Mouse (Mus musculus): Measurements from ENCODE around the gene Ptprr. TPM values are rescaled to one million over a fixed set of nuclear protein-coding genes. Genes with fewer than 3 reads are reported as not detected.
A peak's percentile ranks its signal among the peaks of the same experiment; 100 is the strongest.

Ptprr gene
- total RNA-seq, 2 experiments from 2014 or later = 1.9 to 2.5 TPM

DNA sequence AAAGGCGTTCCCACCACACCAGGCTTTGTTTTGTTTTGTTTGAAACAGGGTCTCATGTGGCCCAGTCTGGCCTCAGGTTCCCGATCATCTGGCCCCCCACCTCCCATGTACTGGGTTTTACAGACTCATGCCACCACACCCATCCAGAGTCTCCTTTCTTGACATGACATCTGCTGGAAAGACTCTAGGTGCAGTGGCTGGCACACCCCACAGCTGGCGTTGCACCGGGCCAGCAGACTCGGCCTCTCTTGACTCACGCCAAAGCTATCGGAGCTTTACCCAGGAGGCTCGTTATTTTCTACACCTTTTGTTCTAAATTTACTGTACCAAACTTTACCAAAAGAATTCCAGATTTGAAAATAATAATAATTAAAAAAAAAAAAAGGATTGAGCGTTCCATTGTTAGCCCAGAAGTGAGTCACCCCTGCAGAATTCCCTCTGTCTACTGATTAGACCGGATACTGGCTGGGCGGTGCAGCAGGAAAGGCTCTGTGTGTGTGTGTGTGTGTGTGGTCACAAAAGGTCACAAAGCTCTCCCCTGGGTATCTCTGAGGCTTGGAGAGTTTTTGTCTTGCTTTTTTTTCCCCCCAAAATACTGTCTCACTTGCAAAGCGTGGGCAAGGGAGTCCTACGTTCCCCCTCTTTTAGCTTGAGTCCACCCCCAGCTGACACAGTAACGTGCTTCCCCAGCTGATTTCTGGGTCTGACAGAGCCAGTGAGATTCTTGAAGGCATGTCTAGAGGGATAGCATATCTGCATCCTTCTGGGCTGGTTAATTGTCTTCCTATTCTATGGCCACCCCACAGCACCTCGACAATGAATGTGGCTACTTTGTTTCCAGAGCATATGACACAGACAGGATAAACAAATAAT, 248.8 kb downstream of the Ptprr start:
- DNase-seq = peak; percentile 77 to 87

- peak; percentile 19 to 24 for DNase-seq
These were observed 249.4 kb downstream of the Ptprr start for GRCm38 (mm10) chr10:116267434-116267822.

DNA sequence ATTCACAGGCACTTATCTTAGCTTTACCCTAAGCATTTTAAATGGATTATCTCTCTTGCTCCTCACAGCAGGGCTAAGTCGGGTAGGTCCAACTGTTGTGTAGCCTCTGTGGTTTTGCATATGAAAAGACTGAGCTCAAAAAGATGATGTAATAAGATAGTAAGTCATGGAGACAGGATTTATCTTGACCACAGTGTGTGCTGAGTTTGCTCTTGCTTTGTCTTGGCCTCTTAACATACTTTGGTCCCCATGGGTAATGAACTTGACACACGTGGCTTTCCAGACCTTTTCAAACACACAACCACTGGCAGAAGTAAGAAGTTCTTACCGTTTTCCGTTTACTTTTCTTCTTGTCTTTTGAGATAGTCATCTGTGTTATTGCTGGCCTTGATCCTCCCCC, 250.3 kb downstream of the Ptprr start:
- no peak for DNase-seq

DNA sequence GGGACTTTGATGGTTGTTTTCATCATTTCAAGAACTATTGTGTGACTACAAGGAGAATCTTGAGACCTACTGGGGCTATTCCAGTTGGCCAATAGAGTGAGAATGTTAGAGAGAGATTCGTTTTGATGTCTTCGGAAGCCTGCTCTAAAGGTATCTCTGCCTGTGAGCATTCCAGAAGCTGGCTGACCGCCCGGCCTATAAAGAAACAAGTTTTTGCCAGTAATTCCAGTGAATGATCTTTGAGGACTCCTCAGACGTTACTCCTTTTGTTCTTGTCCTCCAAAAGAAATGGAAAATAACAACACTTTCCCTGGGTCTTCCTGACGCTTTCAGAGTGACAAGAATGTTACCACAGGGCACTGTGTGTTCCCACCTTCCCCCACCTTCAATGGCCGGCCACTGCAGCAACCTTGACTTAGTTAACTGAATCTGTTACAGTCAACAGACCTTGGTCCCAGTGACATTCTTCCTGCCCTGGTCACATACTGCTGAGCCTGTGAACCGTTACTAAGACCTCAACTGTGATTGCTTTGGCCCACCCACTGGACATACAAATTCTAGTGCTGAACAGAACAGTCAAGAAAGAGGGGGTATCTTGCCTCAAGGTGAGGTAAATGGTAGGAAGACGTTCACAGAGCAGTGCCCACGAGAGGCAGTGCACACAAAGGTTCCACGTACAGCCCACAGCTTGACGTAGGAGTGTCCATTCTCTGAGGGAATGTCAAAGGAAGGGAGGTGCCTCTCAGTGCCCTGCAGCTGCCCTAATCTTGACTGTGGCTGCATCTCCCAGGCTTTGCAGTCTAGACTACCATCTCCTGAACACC, 252.8 kb downstream of the Ptprr start:
- DNase-seq = peak; percentile 20

DNA sequence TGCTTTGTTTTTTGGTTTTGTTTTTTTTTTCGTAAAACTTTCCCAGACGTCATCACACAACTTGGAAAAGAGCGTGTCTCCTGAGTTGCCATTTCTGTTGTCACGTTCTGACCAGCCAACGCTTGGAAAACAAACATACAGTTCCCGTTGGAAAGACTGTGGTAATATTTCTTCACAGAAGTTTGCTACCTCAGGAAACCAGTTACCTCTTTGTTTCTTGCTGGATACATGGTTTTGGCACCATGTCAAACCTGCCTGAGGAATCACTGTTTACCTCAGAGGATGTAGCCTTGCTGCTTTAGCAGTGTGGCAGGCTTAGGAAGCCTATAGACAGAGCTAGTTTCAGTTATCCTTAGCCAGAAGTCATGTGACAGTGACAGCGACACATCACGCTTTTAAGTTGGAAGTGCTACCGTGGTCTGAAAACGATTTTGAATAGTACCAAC, 253.5 kb downstream of the Ptprr start:
- no peak for DNase-seq

DNA sequence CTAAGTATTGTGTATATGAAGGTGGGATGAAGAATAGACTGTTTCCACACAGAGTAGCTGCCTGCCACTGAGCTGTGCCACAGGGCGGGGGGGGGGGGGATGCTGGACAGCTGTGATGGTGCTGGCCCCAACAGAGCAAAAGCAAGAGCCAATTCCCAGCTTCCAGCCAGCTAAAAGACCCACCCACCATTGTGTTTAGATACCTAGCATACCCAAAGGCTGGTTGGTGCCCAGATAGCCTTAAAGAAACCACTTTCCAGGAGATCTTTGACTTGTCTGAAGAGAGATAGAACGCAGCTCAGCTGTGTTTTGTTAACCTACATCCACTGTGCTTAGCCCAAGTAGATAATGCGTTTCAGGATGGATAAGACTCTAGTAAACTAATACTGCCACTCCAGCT, 254.1 kb downstream of the Ptprr start:
- no peak for DNase-seq

DNA sequence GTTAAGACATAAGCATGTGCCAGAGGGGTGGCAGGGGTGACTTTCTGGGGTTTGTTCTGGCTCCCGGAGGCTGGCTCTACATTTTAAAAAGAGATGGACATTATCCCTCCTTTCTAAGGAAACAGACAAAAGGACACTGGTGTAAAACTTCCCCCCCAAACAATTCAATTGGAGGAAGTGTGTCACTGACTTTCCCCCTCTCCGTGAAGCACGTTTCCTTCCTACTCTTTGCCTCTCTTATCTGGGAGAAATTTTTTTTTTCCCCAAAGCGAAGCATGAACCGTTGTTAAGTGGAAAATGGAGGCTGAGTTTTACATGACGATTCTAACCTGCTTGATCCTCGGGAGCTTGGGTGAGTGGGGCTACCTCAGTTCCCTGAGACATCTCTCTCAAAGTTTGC, 257.3 kb downstream of the Ptprr start, which contains the start of gene Ptprb:
TSS of gene Ptprb (plus strand) at position 244 of the 400 bp plus-strand sequence.
- DNase-seq = peak in 1 of 2 experiments; percentile 27

DNA sequence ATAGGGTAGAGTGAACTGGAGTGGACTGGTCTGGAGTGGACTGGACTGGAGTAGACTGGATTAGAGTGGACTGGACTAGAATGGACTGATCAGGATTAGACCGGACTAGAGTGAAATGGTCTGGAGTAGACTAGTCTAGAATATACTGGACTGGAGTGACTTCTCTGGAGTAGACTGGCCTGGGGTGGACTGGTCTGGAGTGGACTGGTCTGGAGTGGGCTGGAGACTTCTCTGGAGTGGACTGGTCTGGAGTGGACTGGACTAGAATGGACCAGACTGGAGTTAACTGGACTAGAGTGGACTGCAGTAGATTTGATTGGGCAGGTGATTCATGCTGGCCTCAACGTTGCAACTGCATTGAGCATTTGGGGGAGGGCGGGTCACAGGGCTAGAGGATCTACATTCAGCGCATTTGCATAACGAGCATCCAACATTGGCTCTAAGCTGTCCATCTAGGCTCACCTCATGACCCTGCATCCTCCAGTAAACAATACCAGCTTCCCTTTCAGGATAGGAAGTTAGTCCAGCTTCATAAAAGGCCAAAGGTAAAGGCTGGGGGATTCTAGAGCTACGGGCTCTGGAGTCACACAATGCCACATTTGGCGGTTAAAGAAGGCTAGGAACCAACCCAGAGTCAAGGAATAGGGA, 268.8 kb downstream of the Ptprr start:
- DNase-seq = peak in 1 of 2 experiments; percentile 41

DNA sequence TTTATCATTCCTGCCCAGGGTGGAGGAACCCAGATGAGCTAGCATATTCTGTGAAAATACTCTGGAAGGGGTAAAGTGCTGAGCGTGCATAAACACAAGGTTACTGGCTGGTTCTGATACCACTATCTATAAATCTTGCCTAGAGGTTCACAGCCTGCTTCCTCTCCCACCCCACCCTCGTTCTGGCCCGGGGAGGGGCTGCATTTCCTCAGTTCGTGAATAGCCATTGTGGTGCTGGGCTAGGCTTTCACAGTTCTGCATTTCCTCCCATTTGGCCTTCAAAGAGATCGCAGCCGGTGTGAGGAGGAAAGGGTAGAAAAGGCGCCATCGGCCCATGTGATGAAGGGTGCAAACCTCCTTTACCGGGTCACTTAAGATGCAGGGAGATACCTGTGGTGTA, 270.1 kb downstream of the Ptprr start:
- DNase-seq = peak; percentile 41 to 80

- no peak for DNase-seq
These were observed 272.5 kb downstream of the Ptprr start for GRCm38 (mm10) chr10:116290483-116290882.

DNA sequence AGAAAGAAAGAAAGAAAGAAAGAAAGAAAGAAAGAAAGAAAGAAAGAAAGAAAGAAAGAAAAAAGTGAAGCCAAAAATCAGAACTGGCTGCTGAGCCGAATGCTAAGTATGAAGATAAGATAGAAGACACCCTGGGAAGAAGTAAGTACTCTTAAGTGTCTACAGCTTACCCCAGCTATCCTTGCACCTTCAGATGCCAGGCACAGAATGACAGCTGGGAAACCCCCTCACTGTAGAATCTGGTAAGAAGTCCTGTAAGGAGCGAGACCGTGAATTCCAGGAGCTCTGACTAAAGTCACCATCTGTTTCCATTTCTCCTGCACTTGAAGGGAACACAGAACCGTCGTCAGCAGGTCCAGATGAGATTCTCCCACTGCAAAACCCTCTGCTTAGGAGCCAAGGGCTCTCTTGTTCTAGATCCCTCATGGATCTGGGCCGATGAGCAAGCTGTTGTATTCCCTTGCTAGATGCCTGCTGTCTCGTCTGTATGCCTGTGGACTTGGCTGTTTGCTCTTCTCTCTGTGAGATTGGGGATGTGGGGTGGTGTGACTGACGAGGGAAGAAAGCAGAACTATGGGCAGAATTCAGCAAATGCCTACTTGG, 273.2 kb downstream of the Ptprr start:
- no peak for DNase-seq

GRCm38 (mm10) chr10:116296439-116296838, 278.4 kb downstream of the Ptprr start:
- DNase-seq = no peak

DNA sequence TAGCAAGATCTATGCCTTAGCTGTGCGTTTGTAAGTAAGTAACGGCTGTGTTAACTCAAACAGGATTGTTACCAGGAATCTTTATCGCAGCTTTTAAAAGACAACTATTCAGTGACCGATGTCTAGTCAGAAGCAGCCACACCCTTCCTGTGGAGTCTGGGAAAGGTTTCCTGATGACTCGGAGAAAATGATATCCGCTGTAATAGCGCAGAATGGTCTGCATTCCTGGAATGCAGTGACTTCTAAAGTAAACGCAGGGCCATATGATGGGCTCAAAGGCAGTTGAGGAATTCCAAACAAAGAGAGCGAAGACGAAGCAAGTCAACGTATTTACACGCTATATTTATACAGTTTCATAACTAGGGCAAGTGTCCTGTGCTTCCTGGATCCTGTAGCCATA, 279.8 kb downstream of the Ptprr start:
- peak in 1 of 2 experiments; percentile 61 for DNase-seq

GRCm38 (mm10) chr10:116300824-116301223, 282.8 kb downstream of the Ptprr start:
- DNase-seq = no peak

DNA sequence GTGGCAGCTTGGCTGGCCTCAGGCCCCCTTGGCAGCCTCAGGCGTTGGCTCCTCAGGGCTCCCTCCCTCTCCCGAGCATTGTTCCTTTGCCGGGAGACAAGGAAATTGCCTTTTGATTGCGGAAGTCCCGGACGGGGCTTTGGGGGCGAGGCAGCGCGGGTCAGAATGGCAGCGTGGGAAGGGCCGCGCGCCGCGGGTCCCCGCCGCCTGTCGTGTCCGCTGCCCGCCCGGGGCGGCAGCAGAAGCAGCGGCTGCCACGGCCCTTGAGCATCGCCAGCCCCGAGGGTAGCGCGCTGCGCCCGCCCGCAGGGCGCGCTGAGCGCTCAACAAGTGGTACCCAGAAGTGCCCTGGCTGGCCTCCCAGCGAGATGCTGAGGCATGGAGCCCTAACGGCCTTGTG, 283.2 kb downstream of the Ptprr start:
- DNase-seq = peak; percentile 60 to 86

- DNase-seq = no peak
These were observed 286.3 kb downstream of the Ptprr start for GRCm38 (mm10) chr10:116304355-116304754.

DNA sequence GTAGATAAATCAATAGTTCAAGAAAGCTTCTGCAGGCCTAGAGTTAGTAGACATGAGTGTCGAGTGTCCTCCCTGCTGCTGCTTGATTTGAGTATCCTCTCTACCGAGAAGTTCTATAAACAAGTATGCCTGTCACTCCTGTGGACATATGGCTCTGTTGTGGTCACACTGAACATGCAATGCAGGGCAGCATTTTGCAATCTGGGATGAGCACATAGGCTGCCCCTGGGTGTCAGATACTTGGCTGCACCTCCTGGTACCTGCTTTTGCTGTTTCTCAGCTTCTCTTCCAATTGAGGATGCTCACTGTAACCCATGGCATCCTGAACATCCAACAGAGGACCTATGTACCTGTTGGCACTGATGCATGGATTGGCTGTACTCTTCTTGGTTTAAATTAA, 291.4 kb downstream of the Ptprr start:
- DNase-seq = no peak

DNA sequence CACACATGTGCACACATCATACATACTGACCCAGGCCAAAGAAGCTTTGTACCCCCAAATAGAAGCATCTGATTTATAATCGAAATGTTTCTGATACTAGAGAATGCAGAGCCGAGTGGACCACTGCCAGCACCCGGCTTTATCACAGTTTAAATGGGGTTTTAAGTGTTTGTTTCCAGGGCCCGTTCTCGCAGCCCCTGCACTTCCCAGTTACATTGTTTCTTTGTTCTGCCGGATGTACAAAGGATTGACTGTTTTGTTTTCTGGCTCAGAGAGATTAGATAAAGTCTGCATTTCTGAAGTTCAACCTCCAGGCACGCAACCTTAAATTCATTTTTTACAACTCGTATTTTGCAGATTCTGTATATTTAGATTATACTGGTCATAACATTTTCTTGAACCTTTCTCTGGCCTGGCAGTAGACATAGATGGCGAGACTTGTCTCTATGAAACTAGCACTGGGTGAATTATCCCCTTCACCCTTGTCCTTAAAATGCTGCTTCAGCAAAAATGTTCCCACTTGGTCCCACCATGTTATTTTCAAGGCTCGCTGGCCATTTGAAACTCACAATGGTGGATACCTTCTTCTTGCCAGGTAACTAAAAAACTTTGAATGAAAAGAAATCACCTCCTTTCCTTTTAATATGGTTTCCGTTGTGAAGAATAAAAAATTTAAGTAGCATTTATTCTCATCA, 292.6 kb downstream of the Ptprr start:
- peak in 1 of 2 experiments; percentile 56 for DNase-seq

DNA sequence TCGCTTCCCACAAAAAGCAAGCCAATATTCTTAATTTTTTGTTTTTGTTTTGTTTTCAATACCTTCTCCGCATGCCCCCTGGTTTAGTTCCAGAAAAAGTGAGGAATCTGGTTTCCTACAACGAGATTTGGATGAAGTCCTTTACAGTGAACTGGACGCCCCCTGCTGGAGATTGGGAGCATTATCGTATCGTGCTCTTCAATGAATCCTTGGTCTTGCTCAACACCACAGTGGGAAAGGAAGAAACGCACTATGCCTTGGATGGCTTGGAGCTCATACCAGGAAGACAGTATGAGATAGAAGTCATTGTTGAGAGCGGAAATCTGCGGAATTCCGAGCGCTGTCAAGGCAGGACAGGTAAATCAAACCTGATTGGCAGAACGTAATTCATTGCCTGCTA, 301.2 kb downstream of the Ptprr start:
- peak; percentile 79 to 91 for DNase-seq

All from heart, adult 18-20 months (tissue).